Mouse (Mus musculus) liver, postnatal 0 days (tissue): ENCODE measurements around the gene Itsn1. TPM values are rescaled to one million over a fixed set of nuclear protein-coding genes. Genes with fewer than 3 reads are reported as not detected.
A peak's percentile ranks its signal among the peaks of the same experiment; 100 is the strongest.

Experiments used
- ATAC-seq: fragments of 200-750 bp; cut with Nextera tagmentation; 2 replicates; pipeline ENCODE4 v1.8.0; 2017; ENCODE audit warnings: mild to moderate bottlenecking, moderate library complexity
- DNase-seq: peaks from one replicate; pipeline ENCODE4 v3.0.0-alpha.2; 2016
- H3K27ac ChIP-seq: fragments of 300-500 bp; sonication (generic); 2 replicates; pipeline ENCODE4 v1.5.1; 2014; ENCODE audit warnings: antibody characterized with exemption, moderate library complexity, mild to moderate bottlenecking, low read depth
- H3K27me3 ChIP-seq: fragments of 300-500 bp; sonication (generic); 2 replicates; pipeline ENCODE4 v1.6.1; 2014; ENCODE audit warnings: low read length, control low read depth, mixed read lengths; ENCODE audit not compliant: insufficient read depth
- H3K36me3 ChIP-seq: fragments of 300-500 bp; sonication (generic); replicated peaks from 2 replicates; pipeline ENCODE4 v1.6.1; 2014; ENCODE audit warnings: mild to moderate bottlenecking, control low read depth, low read length, moderate library complexity, mixed read lengths; ENCODE audit not compliant: insufficient read depth
- H3K4me1 ChIP-seq: fragments of 300-500 bp; sonication (generic); 2 replicates; pipeline ENCODE4 v1.6.1; 2014; ENCODE audit warnings: antibody characterized with exemption, mild to moderate bottlenecking, control low read depth; ENCODE audit not compliant: insufficient read depth
- H3K4me2 ChIP-seq: fragments of 300-500 bp; sonication (generic); 2 replicates; pipeline ENCODE4 v1.6.1; 2014; ENCODE audit warnings: low read depth, mild to moderate bottlenecking, low read length, moderate library complexity, mixed read lengths
- H3K4me3 ChIP-seq: fragments of 300-500 bp; sonication (generic); 2 replicates; pipeline ENCODE4 v1.5.1; 2014; ENCODE audit warnings: low read depth, low read length
- H3K9ac ChIP-seq: fragments of 300-500 bp; sonication (generic); replicated peaks from 2 replicates; pipeline ENCODE4 v1.6.1; 2014; ENCODE audit warnings: mild to moderate bottlenecking, moderate library complexity
- H3K9me3 ChIP-seq: fragments of 300-500 bp; sonication (generic); 2 replicates; pipeline ENCODE4 v1.6.1; 2016; ENCODE audit warnings: mild to moderate bottlenecking, control low read depth, low read length, mixed read lengths
- CTCF ChIP-seq: sonication (generic); IDR thresholded peaks from 2 replicates; pipeline ENCODE4 v1.5.1; 2016; ENCODE audit warnings: antibody characterized with exemption, low read depth
- EP300 ChIP-seq: IDR thresholded peaks from 2 replicates; pipeline ENCODE4 v1.6.1; 2016; ENCODE audit warnings: antibody characterized with exemption, low read depth, mild to moderate bottlenecking
- WGBS: fragments of 180-500 bp; shearing (Covaris S2); extraction: QIAGEN DNeasy Blood & Tissue Kit; methylation state at CpG from one replicate; pipeline ENCODE4 v1.1.7; 2014; ENCODE audit not compliant: insufficient replicate concordance; 5-methylcytosine and 5-hydroxymethylcytosine counted together
- polyA plus RNA-seq: library from polyadenylated mRNA; unstranded; fragments of >200 nt; fragmentation: Nextera tagmentation; extraction: Ambion mirVana; gene quantifications from 2 replicates; pipeline ENCODE4 v1.2.1, GENCODE M21; 2015

Gene Itsn1
- polyA plus RNA-seq, 1 experiment from 2014 or later: 19.7 TPM

- Histone ChIP-seq H3K4me1 (peaks cover 27% of the 10 kb centered on the region), H3K4me3 (no peak overlapping the region), H3K27me3 (no peaks in the 10 kb centered on the region), H3K9ac (no peak overlapping the region), H3K36me3 (peaks cover 49% of the 10 kb centered on the region), H3K27ac (no peak overlapping the region), H3K9me3 (no peaks in the 10 kb centered on the region), H3K4me2 (no peak overlapping the region)
- TF ChIP-seq EP300 (no peak), CTCF (no peak)
- ATAC-seq: no peak
- DNase-seq: no peak
- 91% methylated on average over 8 of the region's 8 CpGs for WGBS
These were observed 138.6 kb downstream of the Itsn1 start for GRCm38 (mm10) chr16:91867672-91868071.

GRCm38 (mm10) chr16:91868943-91869911 lies 140.1 kb downstream of the Itsn1 start:
- peaks cover 21% of the 10 kb centered on the region for H3K4me1 ChIP-seq
- peak; percentile 71 for DNase-seq
- 0 out of 2 replicates have a peak overlapping the region, but pooled peaks have one; percentile 8 for H3K4me2 ChIP-seq
- peaks cover 38% of the 10 kb centered on the region for H3K36me3 ChIP-seq
- no peaks in the 10 kb centered on the region for H3K27me3 ChIP-seq
- 50% methylated on average over 28 of the region's 28 CpGs for WGBS
- no peak overlapping the region for H3K4me3 ChIP-seq
- H3K9ac ChIP-seq: no peak overlapping the region
- peak; percentile 9; the same call in 1 of the 2 replicates for ATAC-seq
- TF ChIP-seq EP300 (no peak), CTCF (no peak)
- H3K27ac ChIP-seq: no peak overlapping the region; the same call in 1 of the 2 replicates
- no peaks in the 10 kb centered on the region for H3K9me3 ChIP-seq

- H3K9me3 ChIP-seq: no peaks in the 10 kb centered on the region
- H3K4me2 ChIP-seq: no peak overlapping the region
- peaks cover 37% of the 10 kb centered on the region for H3K36me3 ChIP-seq
- 54% methylated on average over 6 of the region's 6 CpGs for WGBS
- H3K27me3 ChIP-seq: no peaks in the 10 kb centered on the region
- H3K9ac ChIP-seq: no peak overlapping the region
- TF ChIP-seq EP300 (no peak), CTCF (no peak)
- no peak overlapping the region for H3K27ac ChIP-seq
- DNase-seq: no peak
- peaks cover 13% of the 10 kb centered on the region for H3K4me1 ChIP-seq
- 0 out of 2 replicates have a peak, but pooled peaks have one; percentile 22 for ATAC-seq
- H3K4me3 ChIP-seq: no peak overlapping the region
These were observed 141.1 kb downstream of the Itsn1 start for GRCm38 (mm10) chr16:91870158-91870582.

GRCm38 (mm10) chr16:91871188-91871587 lies 142.1 kb downstream of the Itsn1 start:
- Histone ChIP-seq H3K4me1 (peaks cover 5% of the 10 kb centered on the region), H3K36me3 (peaks cover 34% of the 10 kb centered on the region), H3K9me3 (no peaks in the 10 kb centered on the region), H3K9ac (no peak overlapping the region), H3K27ac (no peak overlapping the region), H3K4me2 (no peak overlapping the region), H3K4me3 (no peak overlapping the region), H3K27me3 (no peaks in the 10 kb centered on the region)
- 89% methylated on average over 6 of the region's 6 CpGs for WGBS
- DNase-seq: no peak
- ATAC-seq: no peak
- TF ChIP-seq EP300: no peak
- no peak for TF ChIP-seq CTCF

GRCm38 (mm10) chr16:91873695-91874094 lies 144.6 kb downstream of the Itsn1 start:
- H3K4me3 ChIP-seq: no peak overlapping the region
- no peaks in the 10 kb centered on the region for H3K9me3 ChIP-seq
- peaks cover 1% of the 10 kb centered on the region for H3K4me1 ChIP-seq
- no peak overlapping the region for H3K27ac ChIP-seq
- TF ChIP-seq EP300 (no peak), CTCF (no peak)
- ATAC-seq (no peak), DNase-seq (no peak)
- 60% methylated on average over 3 of the region's 3 CpGs for WGBS
- H3K9ac ChIP-seq: no peak overlapping the region
- H3K27me3 ChIP-seq: no peaks in the 10 kb centered on the region
- peaks cover 18% of the 10 kb centered on the region for H3K36me3 ChIP-seq
- no peak overlapping the region for H3K4me2 ChIP-seq

- no peak for TF ChIP-seq EP300
- no peak for TF ChIP-seq CTCF
- ATAC-seq: no peak
These were observed 146.7 kb downstream of the Itsn1 start for GRCm38 (mm10) chr16:91875567-91876344.

More at GRCm38 (mm10) chr16:91875567-91876344, 146.7 kb downstream of the Itsn1 start:
- Histone ChIP-seq H3K4me3 (no peak overlapping the region), H3K4me2 (no peak overlapping the region), H3K9me3 (no peaks in the 10 kb centered on the region), H3K4me1 (no peaks in the 10 kb centered on the region), H3K27ac (no peak overlapping the region), H3K36me3 (peaks cover 9% of the 10 kb centered on the region; the same call in 1 of the 2 replicates), H3K27me3 (no peaks in the 10 kb centered on the region), H3K9ac (no peak overlapping the region)
- no peak for DNase-seq
- WGBS: 66% methylated on average over 4 of the region's 4 CpGs
